Mouse (Mus musculus): Measurements from ENCODE around the gene Itgae. TPM values are rescaled to one million over a fixed set of nuclear protein-coding genes. Genes with fewer than 3 reads are reported as not detected.

Itgae gene
- polyA plus RNA-seq, 3 experiments from 2014 or later: 30.7 to 110 (median 101) TPM

Other genes with a start within 250 kb of the Itgae start
- gene Atp2a3, start 129.4 kb upstream of the Itgae start, polyA plus RNA-seq (2017; shearing (Covaris generic)): 100 to 1,000 TPM in 1 of 3 experiments, 10 to 100 TPM in 2; 61.5 to 121 (median 72.5) TPM
- not detected for gene P2rx1, start 91.5 kb upstream of the Itgae start, polyA plus RNA-seq (2017; shearing (Covaris generic))
- 1 to 10 TPM in 2 of 3 experiments, under 1 TPM in 1; 0.92 to 3.2 (median 3.0) TPM for gene Camkk1, start 71.6 kb upstream of the Itgae start, polyA plus RNA-seq (2017; shearing (Covaris generic))
- gene Ncbp3, start 42.8 kb upstream of the Itgae start, polyA plus RNA-seq (2017; shearing (Covaris generic)): 10 to 100 TPM; 12.6 to 21.1 (median 19.4) TPM
- gene Haspin, start 47.7 kb downstream of the Itgae start, polyA plus RNA-seq (2017; shearing (Covaris generic)): 10 to 100 TPM in 1 of 3 experiments, 1 to 10 TPM in 2; 6.7 to 11.1 (median 8.1) TPM
- under 1 TPM in 2 of 3 experiments, not detected in 1; 0.23 to 0.24 TPM for gene P2rx5, start 69.8 kb downstream of the Itgae start, polyA plus RNA-seq (2017; shearing (Covaris generic))
- 10 to 100 TPM; 43.7 to 57.0 (median 49.4) TPM for gene Emc6, start 86.5 kb downstream of the Itgae start, polyA plus RNA-seq (2017; shearing (Covaris generic))
- gene Tax1bp3, start 86.5 kb downstream of the Itgae start, polyA plus RNA-seq (2017; shearing (Covaris generic)): 10 to 100 TPM; 20.9 to 43.7 (median 25.2) TPM
- gene Ctns, start 108.5 kb downstream of the Itgae start, polyA plus RNA-seq (2017; shearing (Covaris generic)): 10 to 100 TPM in 2 of 3 experiments, 1 to 10 TPM in 1; 7.4 to 11.4 (median 11.3) TPM
- gene Shpk, start 108.9 kb downstream of the Itgae start, polyA plus RNA-seq (2017; shearing (Covaris generic)): 1 to 10 TPM; 1.7 to 3.3 (median 2.7) TPM
- not detected for gene Trpv1, start 143.7 kb downstream of the Itgae start, polyA plus RNA-seq (2017; shearing (Covaris generic))
- gene Trpv3, start 176.8 kb downstream of the Itgae start, polyA plus RNA-seq (2017; shearing (Covaris generic)): not detected
- gene Aspa, start 239.0 kb downstream of the Itgae start, polyA plus RNA-seq (2017; shearing (Covaris generic)): not detected
- not detected for gene Gm49340, start 239.2 kb downstream of the Itgae start, polyA plus RNA-seq (2017; shearing (Covaris generic))
- not detected for gene Spata22, start 239.2 kb downstream of the Itgae start, polyA plus RNA-seq (2017; shearing (Covaris generic))

Data from inflammation-experienced regulatory T-cells, adult 6 months (primary cell).